Mouse (Mus musculus): ENCODE measurements at regions not wholly inside any gene's neighbourhood (a gene's known extent, or its start where the extent isn't known, plus 50 kb on each side); places are given as distances from the start of the nearest gene placed in this dataset.

DNA sequence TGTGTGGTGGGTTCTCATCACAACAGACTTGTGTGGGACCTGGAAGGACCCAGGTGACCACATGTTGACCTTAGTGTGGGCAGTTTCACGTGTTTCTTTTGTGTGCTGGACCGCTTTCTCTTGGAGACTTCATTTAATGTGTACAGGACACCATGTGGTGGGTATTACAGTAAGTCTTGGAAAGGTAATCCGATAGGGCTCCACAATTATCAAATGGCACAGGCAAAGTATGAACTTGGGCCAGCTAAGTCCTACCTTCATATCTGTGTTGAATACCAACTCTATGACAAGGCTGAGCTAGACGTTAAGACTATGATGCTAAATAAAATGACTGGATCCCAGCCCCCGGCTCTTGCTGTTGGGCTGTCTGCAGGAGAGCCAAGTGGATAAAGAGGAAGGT lies 173.5 kb downstream of the 1500009L16Rik start:
- no peak for DNase-seq (ENCODE audit: extremely low read depth, low read depth)

GRCm38 (mm10) chr10:83897558-83897957 lies 174.9 kb downstream of the 1500009L16Rik start:
- no peak for DNase-seq (ENCODE audit: extremely low read depth, low read depth)

DNA sequence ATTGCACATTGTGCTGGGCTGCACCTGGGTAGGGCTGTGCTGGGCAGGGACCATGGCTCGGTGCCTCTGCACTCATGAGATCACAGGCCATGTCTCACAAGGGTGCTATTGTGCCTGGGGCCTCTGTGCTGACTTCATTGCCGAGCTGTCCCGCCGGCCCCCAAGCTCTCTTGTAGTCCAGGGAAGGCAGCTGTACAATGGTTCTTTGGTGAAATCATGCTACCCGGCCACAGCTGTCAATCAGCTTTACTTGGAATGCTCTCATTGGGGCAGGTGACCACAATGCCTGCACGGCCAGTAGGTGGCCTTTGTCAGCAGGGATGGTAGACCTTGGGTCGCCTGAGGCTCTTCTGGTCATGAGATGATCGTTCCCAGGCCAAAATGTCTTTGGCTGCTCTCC lies 184.1 kb downstream of the 1500009L16Rik start:
- DNase-seq (ENCODE audit: extremely low read depth, low read depth), result no peak

GRCm38 (mm10) chr10:83910649-83911370 lies 188.1 kb downstream of the 1500009L16Rik start:
- no peak for DNase-seq (ENCODE audit: extremely low read depth, low read depth)

DNA sequence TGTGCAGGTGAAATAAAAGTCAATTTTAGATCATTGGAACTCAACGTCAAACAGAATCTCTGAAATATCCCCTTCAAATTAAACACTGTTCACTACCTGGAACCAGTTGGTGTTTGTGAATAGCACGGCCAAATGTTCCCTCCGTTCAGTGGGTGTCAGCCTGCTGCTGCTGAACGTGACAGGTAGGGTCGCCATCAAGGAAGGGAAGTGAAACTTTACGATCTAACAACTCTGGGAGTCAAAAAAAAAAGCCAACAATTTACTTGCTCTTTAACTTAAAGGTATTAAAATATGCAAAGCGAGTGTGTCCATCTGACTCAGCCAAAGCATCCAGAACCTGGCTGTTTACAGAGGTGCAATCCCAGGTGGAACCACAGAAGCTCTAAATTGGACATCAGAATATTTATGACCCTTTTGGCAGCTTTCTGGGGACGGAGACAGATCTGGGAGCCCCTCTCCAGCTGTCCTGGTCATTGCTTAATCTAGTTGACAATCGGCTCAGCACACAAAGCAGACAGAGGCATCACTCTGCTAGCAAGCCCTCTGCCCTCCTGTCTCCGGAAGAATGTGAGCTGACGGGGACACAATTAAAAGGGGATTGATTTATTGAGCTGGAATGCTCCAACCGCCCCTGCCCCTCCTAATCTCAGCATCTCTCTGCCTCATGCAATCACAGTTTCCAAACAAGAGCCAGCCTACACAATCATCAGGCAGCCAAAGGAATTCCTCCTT lies 191.9 kb downstream of the 1500009L16Rik start:
- no peak for DNase-seq (ENCODE audit: extremely low read depth, low read depth)

DNA sequence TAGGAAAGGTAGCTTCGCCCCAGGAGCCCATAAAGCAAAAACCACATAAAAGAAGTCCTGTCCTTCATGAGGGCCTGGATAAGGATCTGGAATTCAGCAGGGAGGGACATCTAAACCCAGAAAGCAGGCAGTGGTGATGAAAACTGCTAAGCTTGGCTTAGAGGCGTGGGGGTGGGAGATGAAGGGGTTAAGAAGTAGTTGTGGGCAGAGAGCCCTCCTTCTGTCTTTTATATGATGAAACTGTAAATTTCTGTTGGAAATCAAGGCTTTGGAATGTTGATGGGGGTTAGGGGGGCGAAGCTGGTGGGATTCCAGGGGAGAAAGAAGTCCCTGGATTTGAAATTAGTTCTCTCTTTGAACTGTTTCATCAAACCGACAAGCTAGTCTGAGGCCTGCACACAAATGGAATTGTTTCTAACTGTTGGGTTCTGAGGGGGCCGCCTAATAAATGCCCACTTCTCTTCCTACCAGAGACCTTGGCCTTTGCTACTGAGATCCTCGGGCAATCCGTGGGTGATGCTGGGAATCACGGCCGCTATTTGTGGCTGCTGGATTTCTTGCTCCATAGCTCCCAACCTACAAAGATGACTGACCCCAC lies 192.6 kb downstream of the 1500009L16Rik start:
- no peak for DNase-seq (ENCODE audit: extremely low read depth, low read depth)

DNA sequence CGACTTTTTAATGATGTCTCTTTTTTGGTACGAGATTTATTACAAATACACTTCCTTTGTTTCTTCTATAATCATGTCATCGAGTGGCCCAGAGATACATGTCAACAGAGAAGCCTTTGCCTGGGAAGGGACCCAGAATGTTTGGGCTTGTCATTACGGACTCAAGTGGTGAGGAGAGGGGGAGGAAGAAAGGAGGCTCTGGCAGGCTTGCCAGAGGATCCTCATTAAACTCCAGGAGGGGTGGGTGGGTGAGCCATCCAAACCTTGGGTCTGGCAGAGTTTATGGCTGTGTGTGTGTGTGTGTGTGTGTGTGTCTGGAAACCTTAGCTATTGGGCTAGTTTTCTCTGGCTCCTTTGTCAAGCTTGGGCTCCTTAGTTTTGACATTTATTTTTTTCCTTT lies 204.3 kb downstream of the 1500009L16Rik start:
- DNase-seq (ENCODE audit: extremely low read depth, low read depth), result no peak

- no peak for DNase-seq (ENCODE audit: extremely low read depth, low read depth)
Measured at GRCm38 (mm10) chr10:83927554-83927953, 204.9 kb downstream of the 1500009L16Rik start.

GRCm38 (mm10) chr10:83931758-83932157 lies 209.1 kb downstream of the 1500009L16Rik start:
- no peak for DNase-seq (ENCODE audit: extremely low read depth, low read depth)

- no peak for DNase-seq (ENCODE audit: extremely low read depth, low read depth)
Measured at GRCm38 (mm10) chr10:83933201-83933600, 210.5 kb downstream of the 1500009L16Rik start.

GRCm38 (mm10) chr10:83934498-83934897 lies 211.8 kb downstream of the 1500009L16Rik start:
- DNase-seq (ENCODE audit: extremely low read depth, low read depth), result no peak

GRCm38 (mm10) chr10:83937168-83937567 lies 214.5 kb downstream of the 1500009L16Rik start:
- DNase-seq (ENCODE audit: extremely low read depth, low read depth), result peak; percentile 28

DNA sequence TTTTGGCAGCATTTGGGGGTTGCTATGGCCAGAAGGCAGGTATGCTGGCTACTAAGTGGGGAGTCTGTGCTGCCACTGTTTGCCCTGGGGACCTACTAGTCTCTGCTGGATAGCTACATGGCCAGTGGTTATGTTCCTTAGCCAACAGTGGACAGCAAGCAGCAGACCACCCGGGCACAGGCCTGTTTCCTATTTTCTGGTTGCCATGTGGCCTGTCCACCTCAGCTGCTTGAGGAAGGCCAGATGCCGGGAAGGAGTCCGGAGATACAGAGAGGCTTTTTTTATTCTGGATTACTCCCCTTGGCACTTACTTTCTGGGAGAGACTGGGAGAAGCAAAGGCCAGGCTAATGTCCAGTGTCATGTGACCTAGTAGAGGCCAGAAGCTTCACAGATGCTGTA lies 219.4 kb downstream of the 1500009L16Rik start:
- no peak for DNase-seq (ENCODE audit: extremely low read depth, low read depth)

GRCm38 (mm10) chr10:83944158-83944557 lies 221.5 kb downstream of the 1500009L16Rik start:
- DNase-seq (ENCODE audit: extremely low read depth, low read depth), result peak; percentile 56

- DNase-seq (ENCODE audit: extremely low read depth, low read depth), result peak; percentile 43
Measured at GRCm38 (mm10) chr10:83944897-83945296, 222.2 kb downstream of the 1500009L16Rik start.

GRCm38 (mm10) chr10:83945503-83945902 lies 222.8 kb downstream of the 1500009L16Rik start:
- peak; percentile 82 for DNase-seq (ENCODE audit: extremely low read depth, low read depth)

DNA sequence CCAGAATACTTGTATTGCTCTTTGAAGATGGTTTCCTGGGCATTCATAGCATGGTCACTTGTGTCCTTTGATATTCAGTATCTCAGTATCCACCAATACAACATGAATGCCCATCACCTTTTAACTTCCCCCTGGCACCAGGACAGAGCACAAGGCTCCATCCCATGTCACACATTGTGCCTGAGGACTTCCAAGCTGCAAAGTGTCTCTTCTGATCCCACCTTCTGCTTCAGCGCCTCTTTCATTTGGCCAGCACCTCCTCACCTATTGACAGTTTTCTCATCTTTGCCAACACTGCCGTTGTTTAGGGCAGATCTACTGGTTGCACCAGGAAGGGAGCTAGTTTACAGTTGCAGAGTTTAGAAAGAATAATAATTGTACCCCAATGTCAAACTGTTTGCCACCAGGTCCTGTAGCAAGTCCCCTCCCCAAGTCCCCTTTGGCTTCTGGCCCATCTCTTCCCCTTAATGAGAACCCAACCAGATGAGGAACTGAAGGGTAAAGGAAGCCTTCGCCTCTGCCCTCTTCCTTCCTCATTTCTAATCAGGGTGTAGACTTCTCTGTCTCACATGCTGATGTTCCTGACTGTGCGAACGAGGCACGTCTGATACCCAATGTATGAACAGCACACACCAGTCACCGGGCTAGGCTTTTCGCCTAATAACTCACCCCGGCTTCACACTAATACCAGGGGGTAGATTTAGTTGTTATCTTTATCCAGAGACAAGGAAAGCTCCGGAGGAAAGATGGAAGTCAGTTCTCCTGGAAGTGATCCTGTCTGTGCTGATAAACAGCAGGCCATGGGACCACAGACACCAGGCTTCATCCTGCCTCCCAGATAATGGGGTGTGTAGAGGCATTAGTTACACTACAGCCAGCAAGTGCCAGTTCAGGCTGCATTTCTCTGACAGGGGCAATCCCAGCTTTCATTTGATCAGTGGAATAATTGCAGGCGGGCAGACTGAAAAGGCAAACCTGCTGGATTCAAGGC lies 223.8 kb downstream of the 1500009L16Rik start:
- peak; percentile 96 for DNase-seq (ENCODE audit: extremely low read depth, low read depth)

DNA sequence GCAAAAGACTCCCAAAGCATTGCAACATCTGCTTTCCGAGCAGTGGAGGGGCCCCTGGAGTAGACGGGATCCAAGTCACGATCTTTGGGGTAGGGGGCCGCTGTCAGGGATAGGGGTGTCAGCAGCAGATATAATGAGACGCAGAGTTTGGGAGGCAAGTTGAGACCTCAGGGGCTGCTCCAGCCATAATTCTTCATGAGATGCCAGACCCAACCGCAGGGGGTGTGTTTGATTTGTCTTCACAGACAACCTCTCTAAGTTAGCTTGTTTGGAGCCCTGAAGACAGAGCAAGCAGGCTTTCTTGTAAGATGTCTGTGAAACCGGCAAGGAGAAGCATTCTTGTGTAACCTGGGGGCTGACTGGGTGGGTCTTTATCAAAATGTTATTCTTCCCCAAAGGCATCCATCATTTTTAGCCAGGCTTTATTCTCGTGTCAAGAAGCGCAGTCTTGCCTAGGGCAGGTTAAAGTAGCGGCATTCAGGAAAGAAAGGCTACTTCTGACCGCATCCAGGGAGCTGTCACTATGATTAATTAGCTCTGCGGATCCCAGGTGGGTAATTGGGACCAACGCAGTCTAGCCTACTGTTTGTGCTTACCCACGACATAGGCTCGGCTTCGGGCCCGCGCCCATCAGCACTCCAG lies 234.6 kb downstream of the 1500009L16Rik start:
- DNase-seq (ENCODE audit: extremely low read depth, low read depth), result no peak

GRCm38 (mm10) chr10:83958397-83958796 lies 235.7 kb downstream of the 1500009L16Rik start:
- no peak for DNase-seq (ENCODE audit: extremely low read depth, low read depth)

GRCm38 (mm10) chr10:83958826-83959225 lies 236.2 kb downstream of the 1500009L16Rik start:
- DNase-seq (ENCODE audit: extremely low read depth, low read depth), result no peak

Data from MEL-GATA-1-ER (cell line).